Mouse (Mus musculus) heart, postnatal 0 days (tissue): Measurements from ENCODE around the gene Nfatc3.

Source experiments
- CTCF ChIP-seq: IDR thresholded peaks from 2 replicates; pipeline ENCODE4 v1.5.1; 2016; ENCODE audit warnings: antibody characterized with exemption, control low read depth, low read depth
- EP300 ChIP-seq: IDR thresholded peaks from 2 replicates; pipeline ENCODE4 v1.6.1; 2016; ENCODE audit warnings: antibody characterized with exemption, low read depth

GRCm38 (mm10) chr8:106145331-106145730, 86.7 kb downstream of the Nfatc3 start:
- no peak for TF ChIP-seq EP300
- TF ChIP-seq CTCF: no peak
